Mouse (Mus musculus): ENCODE measurements at regions not wholly inside any gene's neighbourhood (a gene's known extent, or its start where the extent isn't known, plus 50 kb on each side); places are given as distances from the start of the nearest gene placed in this dataset.

GRCm38 (mm10) chr14:120680272-120680671 lies 202.0 kb downstream of the Rap2a start:
- no peak overlapping the region for H3K4me2 ChIP-seq (ENCODE audit: low read depth, low read length)
- H3K9ac ChIP-seq (ENCODE audit: low read length) = no peak overlapping the region
- H3K9me3 ChIP-seq (ENCODE audit: control insufficient read depth, low read length) = no peaks in the 10 kb centered on the region
- H3K4me1 ChIP-seq (replicated peaks; ENCODE audit: control insufficient read depth, insufficient read depth, low read length) = peaks cover 3% of the 10 kb centered on the region; the same call in 1 of the 2 replicates
- peak; percentile 82 for ATAC-seq (ENCODE audit: low read depth)
- no peaks in the 10 kb centered on the region for H3K27me3 ChIP-seq (ENCODE audit: control insufficient read depth, insufficient read depth, low read depth, low read length)
- peak overlapping the region; percentile 61 for H3K27ac ChIP-seq (ENCODE audit: low read length)
- H3K36me3 ChIP-seq (ENCODE audit: control insufficient read depth, insufficient read depth, low read length) = no peaks in the 10 kb centered on the region
- no peak overlapping the region for H3K4me3 ChIP-seq (ENCODE audit: low read length)
- 64% methylated on average over 2 of the region's 2 CpGs for WGBS

- Histone ChIP-seq H3K4me2 (ENCODE audit: low read depth, low read length) (no peak overlapping the region; the same call in 1 of the 2 replicates), H3K4me1 (replicated peaks; ENCODE audit: control insufficient read depth, insufficient read depth, low read length) (peaks cover 10% of the 10 kb centered on the region), H3K4me3 (ENCODE audit: low read length) (no peak overlapping the region), H3K36me3 (ENCODE audit: control insufficient read depth, insufficient read depth, low read length) (no peaks in the 10 kb centered on the region), H3K27me3 (ENCODE audit: control insufficient read depth, insufficient read depth, low read depth, low read length) (no peaks in the 10 kb centered on the region), H3K9ac (ENCODE audit: low read length) (no peak overlapping the region), H3K9me3 (ENCODE audit: control insufficient read depth, low read length) (no peaks in the 10 kb centered on the region), H3K27ac (ENCODE audit: low read length) (no peak overlapping the region)
- peak; percentile 80 for ATAC-seq (ENCODE audit: low read depth)
- 46% methylated on average over 4 of the region's 4 CpGs for WGBS
These were observed 207.0 kb downstream of the Rap2a start for GRCm38 (mm10) chr14:120685263-120685662.

DNA sequence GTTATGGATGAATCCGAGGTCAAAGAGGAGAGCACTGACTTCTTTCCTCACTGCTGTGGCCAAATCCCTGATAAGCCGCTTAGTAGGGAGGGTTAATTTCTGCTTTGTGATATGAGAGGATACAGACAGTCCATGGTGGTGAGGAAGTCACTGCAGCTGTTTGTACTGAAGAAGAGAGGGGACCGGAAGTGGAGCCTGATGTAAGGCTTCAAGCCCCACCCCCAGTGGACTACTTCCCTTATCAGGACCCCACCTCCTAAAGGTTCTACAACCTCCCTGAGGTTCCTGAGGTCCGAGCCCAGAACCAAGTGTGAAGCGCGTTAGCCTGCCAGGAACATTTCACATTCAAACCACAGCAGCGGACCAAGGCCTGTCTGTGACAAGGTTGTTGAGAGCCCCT lies 207.6 kb downstream of the Rap2a start:
- no peaks in the 10 kb centered on the region for H3K27me3 ChIP-seq (ENCODE audit: control insufficient read depth, insufficient read depth, low read depth, low read length)
- ATAC-seq (ENCODE audit: low read depth) = 0 out of 2 replicates have a peak, but pooled peaks have one; percentile 25
- WGBS = 62% methylated on average over 7 of the region's 7 CpGs
- no peaks in the 10 kb centered on the region for H3K36me3 ChIP-seq (ENCODE audit: control insufficient read depth, insufficient read depth, low read length)
- no peak overlapping the region for H3K4me3 ChIP-seq (ENCODE audit: low read length)
- no peak overlapping the region for H3K4me2 ChIP-seq (ENCODE audit: low read depth, low read length)
- peaks cover 10% of the 10 kb centered on the region for H3K4me1 ChIP-seq (replicated peaks; ENCODE audit: control insufficient read depth, insufficient read depth, low read length)
- no peak overlapping the region for H3K9ac ChIP-seq (ENCODE audit: low read length)
- no peak overlapping the region for H3K27ac ChIP-seq (ENCODE audit: low read length)
- no peaks in the 10 kb centered on the region for H3K9me3 ChIP-seq (ENCODE audit: control insufficient read depth, low read length)

DNA sequence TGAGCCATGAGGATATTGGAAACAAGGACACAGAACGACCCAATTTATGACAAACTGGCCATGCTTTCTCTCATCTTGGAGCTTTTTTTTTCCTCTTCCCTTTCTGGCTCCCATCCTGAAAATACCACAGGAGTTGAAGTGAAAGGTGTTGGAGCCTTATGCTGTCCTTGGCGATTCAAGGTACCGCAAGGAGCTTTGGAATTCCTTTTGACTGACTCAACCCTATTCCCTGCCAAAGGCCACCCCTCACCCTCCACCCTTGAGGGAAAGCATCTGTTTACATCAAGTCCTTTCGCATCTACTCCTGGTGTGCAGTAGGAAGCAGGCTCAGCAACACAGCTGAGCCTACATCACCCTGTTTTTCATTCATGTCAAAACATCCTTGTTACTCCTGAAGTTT lies 208.5 kb downstream of the Rap2a start:
- no peaks in the 10 kb centered on the region for H3K9me3 ChIP-seq (ENCODE audit: control insufficient read depth, low read length)
- 59% methylated on average over 4 of the region's 4 CpGs for WGBS
- ATAC-seq (ENCODE audit: low read depth) = no peak

DNA sequence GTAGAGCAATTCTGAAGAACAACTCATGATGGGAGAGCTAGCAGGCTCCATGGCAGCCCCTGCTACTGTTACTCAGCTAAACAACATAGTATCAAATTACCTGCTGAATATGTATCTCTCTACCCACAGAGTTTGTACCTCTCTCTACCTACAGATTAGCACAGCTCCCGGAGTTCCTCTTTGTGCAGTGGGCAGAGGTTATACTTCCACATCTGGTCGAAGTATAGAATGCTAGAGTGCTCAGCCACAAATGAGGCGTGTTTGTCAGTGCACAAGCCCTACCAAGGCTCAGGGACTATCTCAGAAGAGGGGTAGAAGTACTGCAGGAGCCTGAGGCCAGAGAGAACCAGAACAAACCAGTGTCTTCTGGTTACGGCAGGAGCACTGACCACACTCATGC lies 211.6 kb upstream of the Ipo5 start:
- Histone ChIP-seq H3K9me3 (ENCODE audit: control insufficient read depth, low read length) (no peaks in the 10 kb centered on the region), H3K27me3 (ENCODE audit: control insufficient read depth, insufficient read depth, low read depth, low read length) (no peaks in the 10 kb centered on the region), H3K4me2 (ENCODE audit: low read depth, low read length) (no peak overlapping the region), H3K4me1 (replicated peaks; ENCODE audit: control insufficient read depth, insufficient read depth, low read length) (peaks cover 4% of the 10 kb centered on the region), H3K27ac (ENCODE audit: low read length) (no peak overlapping the region), H3K36me3 (ENCODE audit: control insufficient read depth, insufficient read depth, low read length) (no peaks in the 10 kb centered on the region), H3K4me3 (ENCODE audit: low read length) (no peak overlapping the region), H3K9ac (ENCODE audit: low read length) (no peak overlapping the region)
- WGBS = 76% methylated on average over 4 of the region's 4 CpGs
- no peak for ATAC-seq (ENCODE audit: low read depth)

More for the DNA sequence above, 208.5 kb downstream of the Rap2a start:
- H3K27ac ChIP-seq (ENCODE audit: low read length) = no peak overlapping the region
- no peaks in the 10 kb centered on the region for H3K36me3 ChIP-seq (ENCODE audit: control insufficient read depth, insufficient read depth, low read length)
- no peak overlapping the region for H3K9ac ChIP-seq (ENCODE audit: low read length)
- H3K4me3 ChIP-seq (ENCODE audit: low read length) = no peak overlapping the region
- peaks cover 10% of the 10 kb centered on the region for H3K4me1 ChIP-seq (replicated peaks; ENCODE audit: control insufficient read depth, insufficient read depth, low read length)
- no peaks in the 10 kb centered on the region for H3K27me3 ChIP-seq (ENCODE audit: control insufficient read depth, insufficient read depth, low read depth, low read length)
- H3K4me2 ChIP-seq (ENCODE audit: low read depth, low read length) = no peak overlapping the region

DNA sequence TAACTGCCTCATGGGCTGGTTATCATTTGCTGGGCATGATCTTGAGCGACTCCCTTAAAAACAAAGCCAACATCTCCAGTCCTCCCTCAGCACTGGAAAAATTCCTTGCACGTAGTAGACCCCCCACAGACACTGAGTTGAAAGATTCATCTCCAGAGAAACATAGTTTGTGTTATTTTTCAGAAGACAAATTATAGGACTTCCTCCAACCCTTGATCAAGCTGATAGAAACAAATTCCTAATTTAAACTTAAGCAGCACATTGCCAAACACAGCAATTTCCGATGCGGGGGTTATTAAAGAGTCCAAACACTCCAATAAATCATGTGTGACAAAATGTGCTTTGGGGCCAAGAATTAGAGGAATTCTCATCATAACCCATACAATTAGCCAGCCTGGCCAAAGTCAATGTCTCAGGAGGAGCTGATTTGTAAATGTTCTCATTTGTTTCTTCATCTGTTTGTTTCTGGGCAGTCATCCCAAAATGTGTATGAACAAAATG lies 205.7 kb upstream of the Ipo5 start:
- Histone ChIP-seq H3K9me3 (ENCODE audit: control insufficient read depth, low read length) (no peaks in the 10 kb centered on the region), H3K27ac (ENCODE audit: low read length) (peak overlapping the region; percentile 65), H3K4me1 (replicated peaks; ENCODE audit: control insufficient read depth, insufficient read depth, low read length) (peaks cover 14% of the 10 kb centered on the region), H3K27me3 (ENCODE audit: control insufficient read depth, insufficient read depth, low read depth, low read length) (no peaks in the 10 kb centered on the region), H3K4me2 (ENCODE audit: low read depth, low read length) (no peak overlapping the region), H3K9ac (ENCODE audit: low read length) (no peak overlapping the region), H3K4me3 (ENCODE audit: low read length) (no peak overlapping the region), H3K36me3 (ENCODE audit: control insufficient read depth, insufficient read depth, low read length) (no peaks in the 10 kb centered on the region)
- ATAC-seq (ENCODE audit: low read depth) = peak; percentile 95
- WGBS = 42% methylated on average over 4 of the region's 4 CpGs

- no peaks in the 10 kb centered on the region for H3K9me3 ChIP-seq (ENCODE audit: control insufficient read depth, low read length)
- peak; percentile 83 for ATAC-seq (ENCODE audit: low read depth)
- no peaks in the 10 kb centered on the region for H3K36me3 ChIP-seq (ENCODE audit: control insufficient read depth, insufficient read depth, low read length)
- no peak overlapping the region for H3K4me3 ChIP-seq (ENCODE audit: low read length)
- no peaks in the 10 kb centered on the region for H3K27me3 ChIP-seq (ENCODE audit: control insufficient read depth, insufficient read depth, low read depth, low read length)
- no peak overlapping the region for H3K4me2 ChIP-seq (ENCODE audit: low read depth, low read length)
- peak overlapping the region; percentile 76 for H3K27ac ChIP-seq (ENCODE audit: low read length)
- peaks cover 15% of the 10 kb centered on the region for H3K4me1 ChIP-seq (replicated peaks; ENCODE audit: control insufficient read depth, insufficient read depth, low read length)
- no peak overlapping the region for H3K9ac ChIP-seq (ENCODE audit: low read length)
- WGBS = 44% methylated on average over 4 of the region's 4 CpGs
These were observed 200.2 kb upstream of the Ipo5 start for GRCm38 (mm10) chr14:120710782-120711181.

- Histone ChIP-seq H3K36me3 (ENCODE audit: control insufficient read depth, insufficient read depth, low read length) (no peaks in the 10 kb centered on the region), H3K4me1 (replicated peaks; ENCODE audit: control insufficient read depth, insufficient read depth, low read length) (peaks cover 18% of the 10 kb centered on the region), H3K9me3 (ENCODE audit: control insufficient read depth, low read length) (no peaks in the 10 kb centered on the region), H3K27me3 (ENCODE audit: control insufficient read depth, insufficient read depth, low read depth, low read length) (no peaks in the 10 kb centered on the region), H3K27ac (ENCODE audit: low read length) (peak overlapping the region; percentile 94), H3K4me2 (ENCODE audit: low read depth, low read length) (0 out of 2 replicates have a peak overlapping the region, but pooled peaks have one; percentile 0), H3K4me3 (ENCODE audit: low read length) (no peak overlapping the region), H3K9ac (ENCODE audit: low read length) (peak overlapping the region; percentile 5; the same call in 1 of the 2 replicates)
- 35% methylated on average over 20 of the region's 20 CpGs for WGBS
- peak; percentile 84 for ATAC-seq (ENCODE audit: low read depth)
These were observed 190.3 kb upstream of the Ipo5 start for GRCm38 (mm10) chr14:120720464-120721445.
